Mouse (Mus musculus) neutrophil, adult 59 days (primary cell): Measurements from ENCODE around the gene Map6d1. TPM values are rescaled to one million over a fixed set of nuclear protein-coding genes. Genes with fewer than 3 reads are reported as not detected.

ENCODE experiments used
- total RNA-seq, 2 experiments: library from RNA; stranded (reverse); gene quantifications; 1 replicate in 1 of 2; 2 replicates in 1 of 2; pipeline ENCODE4 v1.2.4; 2023

Gene Map6d1
- not detected for total RNA-seq

GRCm38 (mm10) chr16:20240468-20241414, at the start of gene Map6d1:
Map6d1 (minus strand) TSS chr16:20241358.

Other genes with a start within 250 kb of the Map6d1 start
- gene Klhl24, start 143.8 kb downstream of the Map6d1 start, total RNA-seq, result 100 to 1,000 TPM; 106 to 119 TPM
- gene Yeats2, start 100.3 kb downstream of the Map6d1 start, total RNA-seq, result 10 to 100 TPM; 27.2 to 27.3 TPM
- 10 to 100 TPM; 51.1 to 79.0 TPM for gene Parl, start 61.0 kb upstream of the Map6d1 start, total RNA-seq
- 1 to 10 TPM; 4.7 to 5.0 TPM for gene Cyp2ab1, start 84.0 kb upstream of the Map6d1 start, total RNA-seq
- 10 to 100 TPM; 77.4 to 94.6 TPM for gene Abcc5, start 185.0 kb upstream of the Map6d1 start, total RNA-seq